Mouse (Mus musculus): ENCODE data around the gene Ppp1r36. TPM values are rescaled to one million over a fixed set of nuclear protein-coding genes. Genes with fewer than 3 reads are reported as not detected.

Ppp1r36 gene
- total and polyA plus RNA-seq, 3 experiments, result not detected

- peaks cover 2 to 13% of the 10 kb centered on the region in 2 experiments for H3K36me3 ChIP-seq (replicated peaks in 1 of 2; ENCODE audit: control insufficient read depth in 1 of 2, insufficient read depth in 1 of 2, low read length in 1 of 2)
- TF ChIP-seq CHD2 (IDR thresholded peaks at IDR 0.05; ENCODE audit: low read length) (peak; percentile 86), POLR2A (IDR thresholded peaks at IDR 0.05; ENCODE audit: low read depth, low read length) (peak; percentile 56; the same call in 1 of the 2 replicates), E2F4 (IDR thresholded peaks at IDR 0.05; ENCODE audit: insufficient replicate concordance, low read depth, low read length) (0 out of 2 replicates have a peak, but pooled peaks have one; percentile 20), ELF1 (IDR thresholded peaks at IDR 0.05; ENCODE audit: low read depth, low read length) (peak; percentile 76), CTCF (conservative IDR thresholded peaks at IDR 0.05 in 1 of 2, IDR thresholded peaks at IDR 0.05 in 1 of 2; ENCODE audit: low read depth in 2 of 2, low read length in 2 of 2) (no peak), TCF12 (IDR thresholded peaks at IDR 0.05; ENCODE audit: low read depth, low read length) (peak; percentile 8; the same call in 1 of the 2 replicates), POLR2AphosphoS2 (IDR thresholded peaks at IDR 0.05; ENCODE audit: low read depth, low read length) (no peak), NRF1 (IDR thresholded peaks at IDR 0.05; ENCODE audit: low read depth, low read length) (0 out of 2 replicates have a peak, but pooled peaks have one; percentile 32), MAZ (IDR thresholded peaks at IDR 0.05; ENCODE audit: low read depth, low read length) (0 out of 2 replicates have a peak, but pooled peaks have one; percentile 74)
- dilution Hi-C loops (cut with MboI; ENCODE audit: extremely low pct_ligation_motif_present, extremely low pct_unique_long_range_greater_than_20kb, low sequenced_read_pairs), result no loop called here
- DNase-seq (ENCODE audit: extremely low read depth), result peak; percentile 98
- H3K9ac ChIP-seq (ENCODE audit: insufficient read depth, low read depth), result peak within 1 kb of the TSS; percentile 58
- peaks cover 21% of the 10 kb centered on the region for H3K9me3 ChIP-seq (replicated peaks; ENCODE audit: low read length)
- H3K4me2 ChIP-seq (ENCODE audit: insufficient read depth, low read depth, poor library complexity, severe bottlenecking), result peak within 1 kb of the TSS; percentile 88
- peak within 1 kb of the TSS; percentile 56 for H3K27ac ChIP-seq (ENCODE audit: insufficient read depth, low read depth)
- H3K79me2 ChIP-seq (replicated peaks; ENCODE audit: control insufficient read depth, extremely low read depth, insufficient read depth, poor library complexity, severe bottlenecking), result no peaks in the 10 kb centered on the region
- peak within 1 kb of the TSS; percentile 65 to 74 (median 68) for H3K4me3 ChIP-seq (replicated peaks in 1 of 3; ENCODE audit: low read depth in 2 of 3, low read length in 2 of 3, poor library complexity in 1 of 3)
- H3K27me3 ChIP-seq (replicated peaks), result no peaks in the 10 kb centered on the region
- peaks cover 0 to 10% of the 10 kb centered on the region in 2 experiments; a peak in 2 of 4 replicates for H3K4me1 ChIP-seq (ENCODE audit: control insufficient read depth in 1 of 2, insufficient read depth in 2 of 2)
- in situ Hi-C loops (cut with MboI; ENCODE audit: low pct_ligation_motif_present, low pct_unique_long_range_greater_than_20kb, low sequenced_read_pairs), result no loop called here
Observed at GRCm38 (mm10) chr12:76403886-76404537, 13.3 kb upstream of the Ppp1r36 start, which contains the start of gene Hspa2. Gene Hspa2 (plus strand): TSS chr12:76404176.

- no peak for TF ChIP-seq EP300 (IDR thresholded peaks at IDR 0.05; ENCODE audit: low read length)
- no peak for TF ChIP-seq ZNF384 (IDR thresholded peaks at IDR 0.05; ENCODE audit: low read depth, low read length)
- TF ChIP-seq MYC (IDR thresholded peaks at IDR 0.05; ENCODE audit: low read depth, low read length), result no peak
- TF ChIP-seq ELF1 (IDR thresholded peaks at IDR 0.05; ENCODE audit: low read depth, low read length), result no peak
- TF ChIP-seq ZKSCAN1 (IDR thresholded peaks at IDR 0.05; ENCODE audit: borderline replicate concordance, low read depth, low read length), result no peak
- no peak for TF ChIP-seq MAX (IDR thresholded peaks at IDR 0.05; ENCODE audit: low read length)
- TF ChIP-seq ETS1 (conservative IDR thresholded peaks at IDR 0.05; ENCODE audit: low read depth, low read length), result no peak
- TF ChIP-seq SIN3A (IDR thresholded peaks at IDR 0.05; ENCODE audit: low read length), result no peak
- no peak for TF ChIP-seq JUND (conservative IDR thresholded peaks at IDR 0.05; ENCODE audit: low read depth, low read length)
- TF ChIP-seq PAX5 (IDR thresholded peaks at IDR 0.05; ENCODE audit: low read length), result no peak
- TF ChIP-seq POLR2AphosphoS2 (IDR thresholded peaks at IDR 0.05; ENCODE audit: low read depth, low read length), result no peak
- no peak for TF ChIP-seq MAFK (IDR thresholded peaks at IDR 0.05; ENCODE audit: insufficient replicate concordance, low read length)
- TF ChIP-seq CTCF (conservative IDR thresholded peaks at IDR 0.05 in 1 of 2, IDR thresholded peaks at IDR 0.05 in 1 of 2; ENCODE audit: low read depth in 2 of 2, low read length in 2 of 2), result no peak
- no peak for TF ChIP-seq RCOR1 (conservative IDR thresholded peaks at IDR 0.05; ENCODE audit: low read depth, low read length)
- no peak for TF ChIP-seq CHD1 (IDR thresholded peaks at IDR 0.05; ENCODE audit: low read depth, low read length)
- TF ChIP-seq NRF1 (IDR thresholded peaks at IDR 0.05; ENCODE audit: low read depth, low read length), result no peak
- dilution Hi-C loops (cut with MboI; ENCODE audit: extremely low pct_ligation_motif_present, extremely low pct_unique_long_range_greater_than_20kb, low sequenced_read_pairs) (no loop called here), in situ Hi-C loops (cut with MboI; ENCODE audit: low pct_ligation_motif_present, low pct_unique_long_range_greater_than_20kb, low sequenced_read_pairs) (loop anchor here (5.0 kb wide), 1 partner anchor 33 kb away; the partner anchor contains the start of gene Zbtb1)
- H3K4me3 ChIP-seq (replicated peaks in 1 of 3; ENCODE audit: low read depth in 2 of 3, low read length in 2 of 3, poor library complexity in 1 of 3), result no peak overlapping the region
- no peak overlapping the region for H3K9ac ChIP-seq (ENCODE audit: insufficient read depth, low read depth)
- no peak overlapping the region for H3K4me2 ChIP-seq (ENCODE audit: insufficient read depth, low read depth, poor library complexity, severe bottlenecking)
- H3K9me3 ChIP-seq (replicated peaks; ENCODE audit: low read length), result peaks cover 21% of the 10 kb centered on the region
- H3K79me2 ChIP-seq (replicated peaks; ENCODE audit: control insufficient read depth, extremely low read depth, insufficient read depth, poor library complexity, severe bottlenecking), result no peaks in the 10 kb centered on the region
- no peaks in the 10 kb centered on the region for H3K27me3 ChIP-seq (replicated peaks)
- H3K4me1 ChIP-seq (ENCODE audit: control insufficient read depth in 1 of 2, insufficient read depth in 2 of 2), result peaks cover 0 to 10% of the 10 kb centered on the region in 2 experiments; a peak in 2 of 4 replicates
- no peak overlapping the region for H3K27ac ChIP-seq (ENCODE audit: insufficient read depth, low read depth)
- DNase-seq (ENCODE audit: extremely low read depth), result no peak
- peaks cover 2 to 12% of the 10 kb centered on the region in 2 experiments for H3K36me3 ChIP-seq (replicated peaks in 1 of 2; ENCODE audit: control insufficient read depth in 1 of 2, insufficient read depth in 1 of 2, low read length in 1 of 2)
Observed at GRCm38 (mm10) chr12:76404836-76405182, 12.5 kb upstream of the Ppp1r36 start.

Data from CH12.LX (cell line).